Mouse (Mus musculus): Measurements from ENCODE around the gene Tmem115.

GRCm38 (mm10) chr9:107554319-107554825 is 20.6 kb downstream of the Tmem115 start:
- no peak for TF ChIP-seq GATA1 (IDR thresholded peaks at IDR 0.05; ENCODE audit: low read length)
- no peak for TF ChIP-seq TAL1 (IDR thresholded peaks at IDR 0.05; ENCODE audit: low read length)
